8 mouse cellular contexts compared by ENCODE assay signal in the genomic region with DNA sequence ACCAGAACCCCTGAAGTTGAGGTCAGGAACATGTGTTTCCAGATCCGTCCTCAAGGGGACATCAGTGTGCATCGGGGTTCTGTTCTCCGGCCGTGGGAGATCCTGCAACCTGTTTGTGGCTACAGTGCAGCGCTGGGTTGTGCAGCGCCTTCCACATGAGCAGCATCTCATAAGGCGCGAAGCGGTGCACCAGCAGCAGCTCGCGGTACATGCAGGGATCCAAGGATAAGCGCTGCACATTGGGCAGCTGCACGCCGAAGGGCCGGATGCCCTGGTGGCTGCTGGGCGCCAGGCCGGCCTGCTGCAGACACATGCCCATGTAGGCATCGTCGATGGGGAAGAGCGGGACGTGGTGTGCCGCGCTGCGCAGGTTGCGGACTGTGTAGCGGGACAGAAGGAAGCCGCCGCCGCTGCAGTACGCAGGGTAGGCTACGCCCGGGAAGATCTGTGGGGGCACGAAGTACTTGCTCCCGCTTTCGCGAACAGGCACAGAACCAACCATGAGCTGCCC. TPM values are rescaled to one million over a fixed set of nuclear protein-coding genes. Genes with fewer than 3 reads are reported as not detected.
DNase-seq lines count a peak whose midpoint lies in the region; ATAC-seq lines count a peak whose summit lies in the region.

No protein-coding gene starts in this region.

- peak overlapping the region; percentile 23 to 41 for H3K4me3 ChIP-seq in heart, embryonic 14.5 days (ENCODE audit: control insufficient read depth in 1 of 2, insufficient read depth in 1 of 2, low read depth in 1 of 2, low read length in 2 of 2)
- peak overlapping the region; percentile 28 for H3K4me3 ChIP-seq in limb, embryonic 11.5 days (ENCODE audit: low read depth, low read length)
- peak overlapping the region; percentile 46 for H3K4me3 ChIP-seq in midbrain, embryonic 13.5 days (replicated peaks)

- H3K27me3 ChIP-seq in heart, embryonic 14.5 days (ENCODE audit: control insufficient read depth, insufficient read depth, low read length): peaks cover 39% of the 10 kb centered on the region
- H3K27me3 ChIP-seq in limb, embryonic 11.5 days (ENCODE audit: control insufficient read depth, insufficient read depth, low read length): peaks cover 47% of the 10 kb centered on the region
- peaks cover 87% of the 10 kb centered on the region for H3K27me3 ChIP-seq in midbrain, embryonic 13.5 days

- no peaks in the 10 kb centered on the region for H3K36me3 ChIP-seq in heart, embryonic 14.5 days (ENCODE audit: control insufficient read depth, insufficient read depth, low read length)
- H3K36me3 ChIP-seq in limb, embryonic 11.5 days (ENCODE audit: control insufficient read depth, insufficient read depth, low read length): no peaks in the 10 kb centered on the region
- no peaks in the 10 kb centered on the region for H3K36me3 ChIP-seq in midbrain, embryonic 13.5 days

- no peaks in the 10 kb centered on the region for H3K9me3 ChIP-seq in heart, embryonic 14.5 days (ENCODE audit: control insufficient read depth, low read length)
- no peaks in the 10 kb centered on the region for H3K9me3 ChIP-seq in limb, embryonic 11.5 days (ENCODE audit: control insufficient read depth, low read length)
- H3K9me3 ChIP-seq in midbrain, embryonic 13.5 days: no peaks in the 10 kb centered on the region

- peaks cover 7 to 13% of the 10 kb centered on the region in 2 experiments; a peak in 3 of 4 replicates for H3K4me1 ChIP-seq in heart, embryonic 14.5 days (ENCODE audit: control insufficient read depth in 2 of 2, insufficient read depth in 2 of 2, low read length in 2 of 2)
- peaks cover 11% of the 10 kb centered on the region for H3K4me1 ChIP-seq in limb, embryonic 11.5 days (ENCODE audit: control insufficient read depth, insufficient read depth, low read length)
- peaks cover 16% of the 10 kb centered on the region for H3K4me1 ChIP-seq in midbrain, embryonic 13.5 days (replicated peaks)

- no peak overlapping the region for H3K27ac ChIP-seq in heart, embryonic 14.5 days (replicated peaks in 1 of 2; ENCODE audit: control insufficient read depth in 1 of 2, insufficient read depth in 1 of 2, low read depth in 2 of 2, low read length in 2 of 2)
- H3K27ac ChIP-seq in limb, embryonic 11.5 days (replicated peaks; ENCODE audit: low read depth, low read length): no peak overlapping the region
- H3K27ac ChIP-seq in midbrain, embryonic 13.5 days: no peak overlapping the region

- no peak for DNase-seq in cerebellum, adult 9-10 months
- peak; percentile 45 to 52 for DNase-seq in B cell, adult 2 months
- peak; percentile 51 to 69 for DNase-seq in cerebellum, postnatal 10 days
- peak; percentile 51 for DNase-seq in limb, embryonic 11.5 days (ENCODE audit: low spot score)
- peak; percentile 23 for DNase-seq in yolk sac, embryonic 10.5 days (ENCODE audit: low spot score)

- H3K9ac ChIP-seq in heart, embryonic 14.5 days (ENCODE audit: low read length): no peak overlapping the region
- no peak overlapping the region for H3K9ac ChIP-seq in limb, embryonic 11.5 days (ENCODE audit: low read length)
- H3K9ac ChIP-seq in midbrain, embryonic 13.5 days (replicated peaks): peak overlapping the region; percentile 50

- WGBS in heart, embryonic 14.5 days: 7% methylated on average over 36 of the region's 36 CpGs
- WGBS in limb, embryonic 11.5 days: 9% methylated on average over 36 of the region's 36 CpGs
- 4% methylated on average over 36 of the region's 36 CpGs for WGBS in midbrain, embryonic 13.5 days

- peak overlapping the region; percentile 77 for H3K4me2 ChIP-seq in heart, embryonic 14.5 days (ENCODE audit: low read length)
- peak overlapping the region; percentile 61 for H3K4me2 ChIP-seq in limb, embryonic 11.5 days (ENCODE audit: low read depth, severe bottlenecking)
- H3K4me2 ChIP-seq in midbrain, embryonic 13.5 days (replicated peaks): peak overlapping the region; percentile 81

- peak; percentile 60; the same call in 1 of the 2 replicates for ATAC-seq in cerebellum, adult (ENCODE audit: insufficient number of reproducible peaks, low FRiP score, low TSS enrichment)
- ATAC-seq in heart, embryonic 14.5 days (ENCODE audit: insufficient number of reproducible peaks, insufficient read depth, low FRiP score, low read depth): no peak
- 0 out of 2 replicates have a peak, but pooled peaks have one; percentile 17 for ATAC-seq in limb, embryonic 11.5 days (ENCODE audit: insufficient number of reproducible peaks, low FRiP score, low TSS enrichment, low read depth)
- ATAC-seq in midbrain, embryonic 13.5 days: peak; percentile 79

RNA-seq across cellular contexts. Expression of a gene that starts 5.7 kb away (rescaled TPM):
- polyA plus RNA-seq in heart, embryonic 14.5 days (2014; fragmentation: Nextera tagmentation; extraction: Ambion mirVana): 0.11 and 0.19 TPM in 2 replicates
- polyA plus RNA-seq in limb, embryonic 11.5 days (2014; fragmentation: Nextera tagmentation; extraction: Ambion mirVana): not detected in 2 replicates
- polyA plus RNA-seq in midbrain, embryonic 13.5 days (2015; fragmentation: Nextera tagmentation; extraction: Ambion mirVana): 0.07 and 0.10 TPM in 2 replicates

RNA-seq across cellular contexts. Expression of a gene that starts 15.5 kb away (rescaled TPM):
- 1.8 and 2.5 TPM in 2 replicates for polyA plus RNA-seq in heart, embryonic 14.5 days (2014; fragmentation: Nextera tagmentation; extraction: Ambion mirVana)
- 2.5 and 2.7 TPM in 2 replicates for polyA plus RNA-seq in limb, embryonic 11.5 days (2014; fragmentation: Nextera tagmentation; extraction: Ambion mirVana)
- 10.1 and 10.8 TPM in 2 replicates for polyA plus RNA-seq in midbrain, embryonic 13.5 days (2015; fragmentation: Nextera tagmentation; extraction: Ambion mirVana)

RNA-seq across cellular contexts. Expression of a gene that starts 48.3 kb away (rescaled TPM):
- 0.09 TPM in 2 replicates for polyA plus RNA-seq in heart, embryonic 14.5 days (2014; fragmentation: Nextera tagmentation; extraction: Ambion mirVana)
- 0.14 and 0.20 TPM in 2 replicates for polyA plus RNA-seq in limb, embryonic 11.5 days (2014; fragmentation: Nextera tagmentation; extraction: Ambion mirVana)
- polyA plus RNA-seq in midbrain, embryonic 13.5 days (2015; fragmentation: Nextera tagmentation; extraction: Ambion mirVana): 0.21 and 0.28 TPM in 2 replicates
